Mouse (Mus musculus) forebrain, embryonic 13.5 days (tissue): ENCODE data around the gene C1qtnf2. TPM values are rescaled to one million over a fixed set of nuclear protein-coding genes. Genes with fewer than 3 reads are reported as not detected.

Source experiments
- polyA plus RNA-seq: library from polyadenylated mRNA; unstranded; fragments of >200 nt; fragmentation: Nextera tagmentation; extraction: Ambion mirVana; gene quantifications from 2 replicates; pipeline ENCODE4 v1.2.1, GENCODE M21; 2015

Gene C1qtnf2
- polyA plus RNA-seq, 1 experiment from 2014 or later = 2.2 TPM

Other genes with a start within 250 kb of the C1qtnf2 start
- gene Pttg1, start 48.0 kb upstream of the C1qtnf2 start, polyA plus RNA-seq = 38.1 and 45.3 TPM in 2 replicates
- 68.4 and 72.8 TPM in 2 replicates for gene Slu7, start 40.5 kb upstream of the C1qtnf2 start, polyA plus RNA-seq
- 13.9 and 15.1 TPM in 2 replicates for gene Ccnjl, start 54.5 kb downstream of the C1qtnf2 start, polyA plus RNA-seq
- gene 4933415A04Rik, start 112.8 kb downstream of the C1qtnf2 start, polyA plus RNA-seq = 4.8 TPM in 2 replicates
- gene Fabp6, start 127.3 kb downstream of the C1qtnf2 start, polyA plus RNA-seq = not detected in 2 replicates
- 28.4 and 28.5 TPM in 2 replicates for gene Pwwp2a, start 207.7 kb downstream of the C1qtnf2 start, polyA plus RNA-seq